Mouse (Mus musculus): ENCODE results near the gene Heatr6. TPM values are rescaled to one million over a fixed set of nuclear protein-coding genes. Genes with fewer than 3 reads are reported as not detected.

Gene Heatr6
- total RNA-seq, 1 experiment from 2014 or later = 39.9 TPM

DNA sequence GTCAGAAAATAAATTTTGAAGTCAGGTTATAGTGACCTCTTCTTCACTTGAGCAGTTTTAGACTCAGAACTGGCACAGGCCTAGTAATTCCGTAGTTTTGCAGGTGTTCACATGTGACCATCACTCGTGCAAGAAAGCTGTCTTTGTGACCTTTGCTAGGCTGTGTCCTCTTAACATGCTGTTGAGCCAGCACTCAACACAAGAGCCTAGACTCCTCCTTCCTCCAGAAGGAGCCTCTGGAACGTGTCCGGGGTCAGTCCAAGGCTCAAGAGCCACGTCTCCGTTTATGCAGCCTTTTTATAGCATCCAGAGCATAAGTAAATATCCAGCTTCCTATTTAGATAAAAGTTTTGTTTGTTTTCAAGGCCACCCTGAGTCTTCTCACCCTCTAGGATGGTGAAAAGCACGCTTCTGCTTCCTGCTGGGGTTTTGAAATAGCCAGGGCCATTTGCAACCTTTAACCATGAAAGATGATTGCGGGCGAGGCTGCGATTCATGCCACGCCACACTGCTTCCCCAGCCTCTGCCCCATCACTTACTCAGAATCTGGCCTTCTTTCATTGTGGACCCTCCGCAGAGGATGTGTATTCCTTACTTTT lies 38.9 kb downstream of the Heatr6 start:
- no peak for ATAC-seq (ENCODE audit: extremely low read depth, insufficient number of reproducible peaks, low FRiP score, poor library complexity, severe bottlenecking)

GRCm38 (mm10) chr11:83793264-83793663 lies 39.8 kb downstream of the Heatr6 start:
- ATAC-seq (ENCODE audit: extremely low read depth, insufficient number of reproducible peaks, low FRiP score, poor library complexity, severe bottlenecking) = no peak

GRCm38 (mm10) chr11:83796112-83796511 lies 42.6 kb downstream of the Heatr6 start:
- no peak for ATAC-seq (ENCODE audit: extremely low read depth, insufficient number of reproducible peaks, low FRiP score, poor library complexity, severe bottlenecking)

GRCm38 (mm10) chr11:83796980-83797608 lies 43.6 kb downstream of the Heatr6 start:
- ATAC-seq (ENCODE audit: extremely low read depth, insufficient number of reproducible peaks, low FRiP score, poor library complexity, severe bottlenecking) = no peak

DNA sequence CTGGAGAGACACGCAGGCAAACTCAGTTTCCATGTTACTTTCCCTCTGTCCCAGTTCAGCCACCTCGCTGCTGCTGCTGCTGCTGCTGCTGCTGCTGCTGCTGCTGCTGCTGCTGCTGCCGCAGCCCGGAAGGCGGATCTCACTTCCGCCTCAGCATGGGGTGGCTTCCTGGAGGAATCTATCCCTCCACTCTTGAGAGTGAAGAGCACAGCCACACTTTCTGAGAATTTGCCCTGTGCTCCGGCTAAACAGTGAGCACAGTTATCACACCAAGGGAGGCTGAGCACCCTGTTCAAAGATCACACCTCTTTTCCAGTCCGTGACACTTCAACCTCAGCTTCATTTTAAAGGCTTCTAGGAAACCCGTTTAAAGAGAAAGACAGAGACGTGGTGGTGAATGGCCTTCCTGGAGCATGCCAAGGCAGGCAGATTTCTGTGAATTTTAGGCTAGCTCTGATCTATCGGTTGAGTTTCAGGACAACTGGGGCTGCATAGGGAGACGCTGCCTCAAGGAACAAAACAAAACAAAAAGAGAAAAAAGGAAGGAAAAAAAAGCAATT lies 46.5 kb downstream of the Heatr6 start:
- ATAC-seq (ENCODE audit: extremely low read depth, insufficient number of reproducible peaks, low FRiP score, poor library complexity, severe bottlenecking) = no peak

DNA sequence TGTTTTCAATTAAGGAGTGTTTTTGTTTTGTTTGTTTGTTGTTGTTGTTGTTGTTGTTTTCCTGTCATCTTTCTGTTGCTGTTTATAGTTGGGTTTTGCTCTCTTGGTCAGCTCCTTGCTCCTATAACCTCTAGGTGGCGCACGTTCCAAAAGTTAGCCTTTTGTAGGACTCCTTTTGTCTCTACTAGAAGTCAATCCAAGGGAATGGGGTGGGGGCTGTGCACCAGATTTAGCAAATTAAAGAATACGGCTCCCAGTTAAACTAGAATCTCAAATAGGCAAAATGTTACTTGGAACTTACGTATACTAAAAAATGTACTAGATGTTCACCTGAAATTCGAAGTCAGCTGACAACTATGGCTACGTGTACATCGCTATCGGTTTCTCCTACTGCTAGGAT lies 48.7 kb downstream of the Heatr6 start:
- no peak for ATAC-seq (ENCODE audit: extremely low read depth, insufficient number of reproducible peaks, low FRiP score, poor library complexity, severe bottlenecking)

- no peak for ATAC-seq (ENCODE audit: extremely low read depth, insufficient number of reproducible peaks, low FRiP score, poor library complexity, severe bottlenecking)
These were observed 49.1 kb downstream of the Heatr6 start for GRCm38 (mm10) chr11:83802581-83802980.

GRCm38 (mm10) chr11:83810441-83810840 lies 56.9 kb downstream of the Heatr6 start:
- no peak for ATAC-seq (ENCODE audit: extremely low read depth, insufficient number of reproducible peaks, low FRiP score, poor library complexity, severe bottlenecking)

GRCm38 (mm10) chr11:83815191-83815590 lies 61.7 kb downstream of the Heatr6 start:
- ATAC-seq (ENCODE audit: extremely low read depth, insufficient number of reproducible peaks, low FRiP score, poor library complexity, severe bottlenecking) = no peak

DNA sequence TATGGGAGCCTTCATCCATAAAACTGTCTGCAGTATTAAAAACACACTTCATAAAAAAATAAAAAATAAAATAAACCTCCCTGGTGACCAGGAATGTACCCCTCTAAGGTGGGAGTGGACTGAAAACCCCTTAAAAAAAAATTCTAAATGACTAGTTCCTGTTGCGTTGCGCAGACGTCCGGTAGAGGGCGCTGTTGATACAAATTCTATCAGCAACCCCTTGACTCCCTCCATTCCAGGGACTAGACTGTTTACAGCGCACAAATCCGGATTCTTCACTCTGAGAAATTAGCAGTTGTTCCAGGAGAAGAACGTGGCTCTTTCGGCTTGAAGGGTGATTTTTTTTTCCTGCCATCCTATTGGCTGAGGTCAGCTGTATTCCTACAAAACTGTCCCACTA lies 62.1 kb downstream of the Heatr6 start:
- ATAC-seq (ENCODE audit: extremely low read depth, insufficient number of reproducible peaks, low FRiP score, poor library complexity, severe bottlenecking) = no peak

DNA sequence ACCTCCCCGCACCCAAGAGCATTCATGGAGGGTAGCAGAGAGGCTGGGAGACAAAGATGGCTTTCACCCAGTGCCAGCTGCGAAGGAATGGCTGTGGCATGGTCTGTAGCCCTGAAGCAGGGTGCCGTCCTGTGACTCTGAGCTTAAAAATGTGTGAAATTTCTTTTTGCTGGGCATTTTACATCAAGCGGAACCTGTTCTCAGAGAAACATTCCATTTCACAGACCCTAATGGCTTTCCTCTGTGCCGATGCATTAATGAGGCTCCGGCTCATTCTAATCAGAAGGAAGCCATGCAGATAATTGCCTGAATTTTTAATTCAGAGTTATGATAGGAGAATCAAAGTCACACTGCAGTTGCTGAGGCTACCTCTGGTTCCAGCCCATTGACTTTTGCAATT lies 63.6 kb downstream of the Heatr6 start:
- ATAC-seq (ENCODE audit: extremely low read depth, insufficient number of reproducible peaks, low FRiP score, poor library complexity, severe bottlenecking) = no peak

DNA sequence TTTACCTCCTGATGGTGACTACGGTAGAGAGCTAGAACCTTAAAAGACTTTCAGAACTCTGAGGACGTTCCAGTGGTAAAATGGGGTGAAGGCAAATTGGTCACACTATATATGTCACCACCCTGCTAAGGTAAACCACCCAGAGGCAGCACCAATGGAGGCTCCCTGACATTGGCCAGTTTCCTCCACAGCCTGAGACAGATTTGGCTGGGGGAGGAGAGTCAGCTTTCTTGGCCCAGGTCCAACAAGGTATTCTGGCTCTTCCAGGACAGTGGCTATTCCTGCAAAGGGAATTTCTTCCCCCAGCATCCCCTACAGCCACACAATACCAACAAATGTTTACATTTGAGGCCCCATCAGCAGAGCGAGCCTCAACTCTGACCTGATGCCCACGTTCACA lies 64.5 kb downstream of the Heatr6 start:
- ATAC-seq (ENCODE audit: extremely low read depth, insufficient number of reproducible peaks, low FRiP score, poor library complexity, severe bottlenecking) = no peak

DNA sequence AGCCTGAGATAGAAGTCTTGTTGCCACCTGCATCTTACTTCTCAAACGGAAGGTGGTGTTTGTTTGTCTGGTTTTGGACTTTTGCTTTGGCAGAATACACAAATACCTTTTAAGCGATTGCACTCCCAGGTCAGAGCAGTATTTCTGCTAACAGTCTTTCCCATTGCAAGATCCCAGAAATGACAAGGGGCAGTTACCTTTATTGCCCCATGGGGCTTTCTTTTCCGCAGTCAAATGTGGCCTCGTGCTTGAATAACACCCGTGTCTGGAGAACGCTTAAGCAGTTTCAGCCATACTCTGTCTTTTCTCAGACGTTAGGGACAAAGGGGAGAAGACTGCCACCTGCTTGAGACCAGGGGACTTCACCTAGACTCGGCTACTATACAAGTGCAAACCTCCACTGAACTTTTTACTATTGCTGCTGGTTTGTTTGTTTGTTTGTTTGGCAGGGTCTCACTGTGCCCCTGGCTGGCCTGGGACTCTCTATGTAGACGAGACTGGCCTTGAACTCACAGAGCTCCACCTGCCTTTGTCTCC lies 65.2 kb downstream of the Heatr6 start:
- ATAC-seq (ENCODE audit: extremely low read depth, insufficient number of reproducible peaks, low FRiP score, poor library complexity, severe bottlenecking) = no peak

GRCm38 (mm10) chr11:83819806-83820483 lies 66.4 kb downstream of the Heatr6 start:
- no peak for ATAC-seq (ENCODE audit: extremely low read depth, insufficient number of reproducible peaks, low FRiP score, poor library complexity, severe bottlenecking)

- no peak for ATAC-seq (ENCODE audit: extremely low read depth, insufficient number of reproducible peaks, low FRiP score, poor library complexity, severe bottlenecking)
These were observed 72.6 kb downstream of the Heatr6 start for GRCm38 (mm10) chr11:83826142-83826541.

GRCm38 (mm10) chr11:83828553-83829142 lies 75.2 kb downstream of the Heatr6 start:
- no peak for ATAC-seq (ENCODE audit: extremely low read depth, insufficient number of reproducible peaks, low FRiP score, poor library complexity, severe bottlenecking)

GRCm38 (mm10) chr11:83832389-83832788 lies 78.9 kb downstream of the Heatr6 start:
- no peak for ATAC-seq (ENCODE audit: extremely low read depth, insufficient number of reproducible peaks, low FRiP score, poor library complexity, severe bottlenecking)
